Mouse (Mus musculus) stomach, postnatal 0 days (tissue): ENCODE results near the gene Fam3c. TPM values are rescaled to one million over a fixed set of nuclear protein-coding genes. Genes with fewer than 3 reads are reported as not detected.

ENCODE experiments used
- ATAC-seq: fragments of 200-750 bp; cut with Nextera tagmentation; 2 replicates; pipeline ENCODE4 v1.8.0; 2017; ENCODE audit not compliant: low FRiP score, low TSS enrichment
- DNase-seq: peaks from one replicate; pipeline ENCODE4 v3.0.0-alpha.2; 2016; ENCODE audit warnings: low spot score
- H3K27ac ChIP-seq: fragments of 300-500 bp; sonication (generic); replicated peaks from 2 replicates; pipeline ENCODE4 v1.5.1; 2014; ENCODE audit warnings: mild to moderate bottlenecking, control low read depth
- H3K27me3 ChIP-seq: fragments of 300-500 bp; sonication (generic); 2 replicates; pipeline ENCODE4 v1.6.1; 2014; ENCODE audit warnings: low read length; ENCODE audit not compliant: control insufficient read depth, insufficient read depth
- H3K36me3 ChIP-seq: fragments of 300-500 bp; sonication (generic); 2 replicates; pipeline ENCODE4 v1.6.1; 2014; ENCODE audit warnings: low read length, mixed read lengths; ENCODE audit not compliant: control insufficient read depth, insufficient read depth
- H3K4me1 ChIP-seq: fragments of 300-500 bp; sonication (generic); replicated peaks from 2 replicates; pipeline ENCODE4 v1.6.1; 2014; ENCODE audit warnings: antibody characterized with exemption; ENCODE audit not compliant: control insufficient read depth, insufficient read depth
- H3K4me2 ChIP-seq: fragments of 300-500 bp; sonication (generic); replicated peaks from 2 replicates; pipeline ENCODE4 v1.6.1; 2014; ENCODE audit warnings: low read depth, mild to moderate bottlenecking, control low read depth, moderate library complexity
- H3K4me3 ChIP-seq: fragments of 300-500 bp; sonication (generic); 2 replicates; pipeline ENCODE4 v1.5.1; 2014; ENCODE audit warnings: low read depth, low read length, control low read depth
- H3K9ac ChIP-seq: fragments of 300-500 bp; sonication (generic); 2 replicates; pipeline ENCODE4 v1.6.1; 2014; ENCODE audit warnings: mild to moderate bottlenecking, low read length, control low read depth, mixed read lengths
- H3K9me3 ChIP-seq: fragments of 300-500 bp; sonication (generic); 2 replicates; pipeline ENCODE4 v1.6.1; 2016; ENCODE audit warnings: low read length; ENCODE audit not compliant: control insufficient read depth
- CTCF ChIP-seq: IDR thresholded peaks from 2 replicates; pipeline ENCODE4 v1.5.1; 2016; ENCODE audit warnings: antibody characterized with exemption, low read depth, mild to moderate bottlenecking, moderate library complexity
- EP300 ChIP-seq: optimal IDR thresholded peaks from 2 replicates; pipeline ENCODE3; 2016; ENCODE audit warnings: antibody characterized with exemption
- WGBS: fragments of 180-500 bp; shearing (Covaris S2); extraction: QIAGEN DNeasy Blood & Tissue Kit; methylation state at CpG from one replicate; pipeline ENCODE4 v1.1.7; 2014; 5-methylcytosine and 5-hydroxymethylcytosine counted together
- polyA plus RNA-seq: library from polyadenylated mRNA; unstranded; fragments of >200 nt; fragmentation: Nextera tagmentation; extraction: Ambion mirVana; gene quantifications from 2 replicates; pipeline ENCODE4 v1.2.1, GENCODE M21; 2015

Gene Fam3c
- polyA plus RNA-seq, 1 experiment from 2014 or later, result 99.4 TPM

GRCm38 (mm10) chr6:22350239-22350571 is 5.8 kb downstream of the Fam3c start:
- ATAC-seq (no peak), DNase-seq (no peak)
- Histone ChIP-seq H3K4me3 (no peak overlapping the region), H3K4me1 (peaks cover 2% of the 10 kb centered on the region), H3K27ac (no peak overlapping the region), H3K4me2 (no peak overlapping the region), H3K9ac (no peak overlapping the region), H3K9me3 (no peaks in the 10 kb centered on the region), H3K27me3 (no peaks in the 10 kb centered on the region), H3K36me3 (no peaks in the 10 kb centered on the region)
- WGBS, result 49% methylated on average over 4 of the region's 4 CpGs
- TF ChIP-seq EP300 (no peak), CTCF (no peak)

- no peak overlapping the region for H3K4me2 ChIP-seq
- TF ChIP-seq EP300 (no peak), CTCF (no peak)
- 71% methylated on average over 11 of the region's 11 CpGs for WGBS
- ATAC-seq (no peak), DNase-seq (no peak)
- no peak overlapping the region for H3K4me3 ChIP-seq
- no peak overlapping the region for H3K9ac ChIP-seq
- peaks cover 2% of the 10 kb centered on the region for H3K4me1 ChIP-seq
- no peaks in the 10 kb centered on the region for H3K27me3 ChIP-seq
- H3K9me3 ChIP-seq, result no peaks in the 10 kb centered on the region
- no peaks in the 10 kb centered on the region for H3K36me3 ChIP-seq
- H3K27ac ChIP-seq, result no peak overlapping the region
Observed at GRCm38 (mm10) chr6:22349531-22350238, 6.4 kb downstream of the Fam3c start.

GRCm38 (mm10) chr6:22348975-22349374 is 7.1 kb downstream of the Fam3c start:
- no peaks in the 10 kb centered on the region for H3K36me3 ChIP-seq
- H3K4me3 ChIP-seq, result no peak overlapping the region
- no peak overlapping the region for H3K9ac ChIP-seq
- no peaks in the 10 kb centered on the region for H3K27me3 ChIP-seq
- ATAC-seq (no peak), DNase-seq (no peak)
- WGBS, result 94% methylated on average over 3 of the region's 3 CpGs
- H3K27ac ChIP-seq, result no peak overlapping the region
- H3K4me2 ChIP-seq, result no peak overlapping the region
- no peaks in the 10 kb centered on the region for H3K9me3 ChIP-seq
- H3K4me1 ChIP-seq, result peaks cover 2% of the 10 kb centered on the region
- TF ChIP-seq EP300, result no peak
- no peak for TF ChIP-seq CTCF

GRCm38 (mm10) chr6:22348130-22348529 is 7.9 kb downstream of the Fam3c start:
- H3K27me3 ChIP-seq, result no peaks in the 10 kb centered on the region
- no peak overlapping the region for H3K4me3 ChIP-seq
- no peaks in the 10 kb centered on the region for H3K36me3 ChIP-seq
- DNase-seq (no peak), ATAC-seq (no peak)
- H3K4me2 ChIP-seq, result no peak overlapping the region; the same call in 1 of the 2 replicates
- TF ChIP-seq EP300 (no peak), CTCF (no peak)
- 60% methylated on average over 4 of the region's 4 CpGs for WGBS
- no peaks in the 10 kb centered on the region for H3K9me3 ChIP-seq
- 0 out of 2 replicates have a peak overlapping the region, but pooled peaks have one; percentile 13 for H3K9ac ChIP-seq
- no peak overlapping the region for H3K27ac ChIP-seq
- peaks cover 2% of the 10 kb centered on the region for H3K4me1 ChIP-seq

GRCm38 (mm10) chr6:22347132-22347902 is 8.7 kb downstream of the Fam3c start:
- H3K9ac ChIP-seq, result no peak overlapping the region
- peaks cover 2% of the 10 kb centered on the region for H3K4me1 ChIP-seq
- H3K27ac ChIP-seq, result 0 out of 2 replicates have a peak overlapping the region, but pooled peaks have one; percentile 6
- H3K4me2 ChIP-seq, result no peak overlapping the region; the same call in 1 of the 2 replicates
- 62% methylated on average over 8 of the region's 8 CpGs for WGBS
- H3K9me3 ChIP-seq, result no peaks in the 10 kb centered on the region
- ATAC-seq (no peak), DNase-seq (no peak)
- TF ChIP-seq CTCF (no peak), EP300 (no peak)
- no peaks in the 10 kb centered on the region for H3K36me3 ChIP-seq
- H3K4me3 ChIP-seq, result no peak overlapping the region
- H3K27me3 ChIP-seq, result no peaks in the 10 kb centered on the region

- peak; percentile 13 for DNase-seq
Observed at GRCm38 (mm10) chr6:22344443-22344842, 11.6 kb downstream of the Fam3c start.

More at GRCm38 (mm10) chr6:22344443-22344842, 11.6 kb downstream of the Fam3c start:
- 41% methylated on average over 6 of the region's 6 CpGs for WGBS
- H3K9ac ChIP-seq, result no peak overlapping the region
- no peaks in the 10 kb centered on the region for H3K27me3 ChIP-seq
- H3K4me3 ChIP-seq, result no peak overlapping the region
- peaks cover 2% of the 10 kb centered on the region; the same call in 1 of the 2 replicates for H3K4me1 ChIP-seq
- ATAC-seq, result no peak
- no peak overlapping the region for H3K27ac ChIP-seq
- TF ChIP-seq CTCF (no peak), EP300 (no peak)
- no peaks in the 10 kb centered on the region for H3K36me3 ChIP-seq
- H3K9me3 ChIP-seq, result no peaks in the 10 kb centered on the region
- no peak overlapping the region for H3K4me2 ChIP-seq
